Mouse (Mus musculus): Measurements from ENCODE around the gene Sftpd. TPM values are rescaled to one million over a fixed set of nuclear protein-coding genes. Genes with fewer than 3 reads are reported as not detected.

The Sftpd gene
- not detected for total RNA-seq (2021)
- long read RNA-seq, experiment 1: 0 reads
- long read RNA-seq, experiment 2: 0 reads

DNA sequence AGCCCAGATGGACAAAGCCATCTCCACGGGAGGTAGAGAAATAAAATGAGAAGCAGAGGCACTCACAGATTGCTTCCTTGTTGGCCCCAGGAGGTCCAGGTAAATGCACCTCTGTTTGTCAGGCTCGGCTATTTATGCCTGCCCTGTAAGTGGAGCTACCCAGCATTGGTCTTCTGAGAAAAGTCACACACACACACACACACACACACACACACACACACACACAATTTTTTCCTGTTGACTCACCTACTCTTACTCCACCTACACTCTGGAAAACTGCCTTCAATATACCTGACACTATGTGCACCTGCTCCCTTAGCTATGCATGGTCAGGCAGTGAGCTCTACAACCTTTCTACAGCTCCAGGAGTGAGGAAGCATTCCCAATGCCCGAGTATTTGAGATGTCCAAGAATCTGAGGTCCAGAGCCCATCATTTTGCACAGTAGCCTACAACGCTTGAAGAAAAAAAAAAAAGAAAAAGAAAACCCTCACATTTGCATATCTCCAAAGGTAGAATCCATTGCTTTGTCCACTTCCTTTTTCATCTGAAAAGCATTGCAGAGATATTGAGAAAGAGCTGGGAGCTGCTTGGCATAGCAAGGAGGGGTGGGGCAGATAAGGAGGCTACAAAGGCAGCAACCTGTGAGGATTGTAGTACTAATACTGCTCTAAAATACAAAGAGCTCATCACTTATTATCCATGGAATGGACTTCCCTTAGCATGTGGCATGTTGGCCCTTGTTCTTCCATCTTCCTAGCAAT, at the start of gene Sftpd:
TSS of gene Sftpd (minus strand) at position 91 of the 763 bp plus-strand sequence.
- intact Hi-C loops (cut with DNase I): no loop called here
- no peak for DNase-seq (ENCODE audit: low spot score in 2 of 2)

DNA sequence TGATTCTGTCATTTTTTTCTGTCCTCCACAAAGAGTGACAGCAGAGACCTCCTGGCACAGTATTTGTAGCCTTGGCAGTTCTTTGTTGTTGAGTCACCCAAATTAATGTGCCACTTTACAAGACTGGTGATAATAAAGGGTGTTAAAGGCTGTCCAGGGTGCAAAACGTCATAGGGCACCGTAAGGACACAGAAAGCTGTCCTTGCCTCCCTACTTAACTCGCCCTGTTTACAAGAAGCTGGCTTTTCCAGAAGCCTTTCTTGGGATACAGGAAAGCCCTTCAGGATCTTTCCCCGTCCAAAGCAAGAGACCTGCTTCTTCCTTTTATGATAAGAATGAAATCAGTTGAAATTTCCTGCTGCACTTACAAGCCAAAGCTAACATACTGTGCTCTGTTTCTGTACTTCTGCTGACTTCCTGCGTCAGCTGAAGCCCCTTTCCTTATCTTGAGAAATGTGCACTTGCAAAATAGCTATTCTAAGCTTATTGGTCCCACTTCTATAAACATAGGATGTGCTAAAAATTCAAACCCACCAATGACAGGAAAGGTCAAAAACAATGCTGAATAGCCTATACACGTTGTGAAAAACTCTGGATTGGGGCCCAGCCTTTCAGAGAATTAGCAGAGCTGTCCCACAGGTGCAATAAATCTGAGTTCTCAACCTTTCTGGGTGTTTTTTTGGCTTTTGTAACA, 13.2 kb upstream of the Sftpd start:
- no peak for DNase-seq (ENCODE audit: low spot score in 2 of 2)

DNA sequence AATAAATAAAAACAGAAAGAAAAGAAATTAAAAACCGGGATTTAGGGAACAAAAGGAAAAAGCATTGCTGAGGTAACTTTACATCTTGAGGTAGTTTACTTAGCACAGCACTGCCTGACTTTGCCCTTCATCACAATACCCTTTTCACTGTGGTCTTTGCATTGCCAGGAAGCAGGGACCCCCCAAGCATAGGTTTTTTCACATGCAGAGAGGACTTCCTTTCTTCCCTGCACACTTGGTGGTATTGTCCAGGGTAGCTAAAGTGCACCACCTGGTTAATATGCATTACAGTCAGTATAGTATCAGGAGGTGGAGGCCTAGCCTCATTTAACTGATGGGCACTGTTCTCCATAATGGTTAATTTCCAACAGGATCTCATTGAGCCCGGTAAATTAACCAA, 4.5 kb upstream of the Sftpd start:
- intact Hi-C loops (cut with DNase I): no loop called here

More for the DNA sequence above, 13.2 kb upstream of the Sftpd start:
- intact Hi-C loops (cut with DNase I): no loop called here

DNA sequence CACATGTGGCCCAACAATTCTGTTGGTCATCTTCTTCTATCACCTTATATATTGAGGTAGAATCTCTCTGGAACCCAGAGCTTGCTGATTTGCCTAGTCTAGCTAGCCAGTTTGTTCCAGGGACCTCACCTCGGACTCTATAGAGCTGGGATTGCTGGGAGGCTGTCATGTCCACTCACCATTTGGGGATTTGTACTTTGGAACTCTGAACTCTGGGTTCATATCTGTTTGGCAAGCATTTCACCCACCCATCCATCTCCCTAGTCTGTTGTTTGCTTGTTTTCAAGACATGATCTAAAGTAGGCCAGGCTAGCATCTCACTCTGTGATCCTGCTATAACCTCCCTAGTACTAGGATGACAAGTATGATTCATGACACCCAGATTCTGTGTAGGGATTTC, 10.1 kb downstream of the Sftpd start:
- intact Hi-C loops (cut with DNase I): no loop called here
- no peak for DNase-seq (ENCODE audit: low spot score in 2 of 2)

More for the DNA sequence above, 4.5 kb upstream of the Sftpd start:
- DNase-seq (ENCODE audit: low spot score in 2 of 2): no peak

DNA sequence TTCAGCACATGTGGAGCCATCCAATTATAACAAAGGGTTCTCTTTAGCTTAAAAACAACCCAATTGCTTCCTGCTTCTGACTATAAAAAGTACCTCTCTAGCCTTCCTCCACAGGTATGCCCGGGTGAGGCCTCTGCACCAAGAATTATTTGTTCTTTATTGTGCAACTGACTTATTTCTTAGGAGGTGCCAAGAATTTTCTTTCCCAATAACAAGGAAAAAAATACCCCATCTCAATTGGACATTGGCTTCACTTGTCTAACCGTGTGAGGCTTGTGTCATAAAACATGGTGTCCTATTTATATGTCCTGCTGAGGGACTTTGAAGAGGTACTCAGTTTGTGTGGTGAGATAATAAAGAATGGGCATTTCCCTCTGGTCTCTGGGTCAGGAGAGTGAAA, 14.4 kb downstream of the Sftpd start:
- DNase-seq (ENCODE audit: low spot score in 2 of 2): no peak
- intact Hi-C loops (cut with DNase I): no loop called here

DNA sequence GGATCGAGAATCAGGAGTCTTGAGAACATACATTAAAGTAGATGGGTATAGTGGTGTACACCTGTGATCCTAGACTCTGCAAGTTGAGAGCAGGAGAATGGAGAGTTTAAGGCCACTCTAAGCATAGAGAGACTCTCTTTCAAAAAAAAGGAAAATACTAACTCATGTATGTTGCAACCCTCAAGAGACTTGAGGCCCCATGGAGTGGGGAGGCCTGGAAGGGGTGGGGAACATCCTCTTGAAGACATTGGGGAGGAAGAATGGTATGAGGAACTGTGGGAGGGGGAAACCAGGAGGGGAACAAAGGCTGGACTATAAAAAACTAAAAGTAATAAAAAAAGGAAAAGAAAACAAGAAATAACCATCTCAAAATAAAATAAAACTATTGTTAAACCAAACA, 16.4 kb downstream of the Sftpd start:
- intact Hi-C loops (cut with DNase I): no loop called here
- no peak for DNase-seq (ENCODE audit: low spot score in 2 of 2)

DNA sequence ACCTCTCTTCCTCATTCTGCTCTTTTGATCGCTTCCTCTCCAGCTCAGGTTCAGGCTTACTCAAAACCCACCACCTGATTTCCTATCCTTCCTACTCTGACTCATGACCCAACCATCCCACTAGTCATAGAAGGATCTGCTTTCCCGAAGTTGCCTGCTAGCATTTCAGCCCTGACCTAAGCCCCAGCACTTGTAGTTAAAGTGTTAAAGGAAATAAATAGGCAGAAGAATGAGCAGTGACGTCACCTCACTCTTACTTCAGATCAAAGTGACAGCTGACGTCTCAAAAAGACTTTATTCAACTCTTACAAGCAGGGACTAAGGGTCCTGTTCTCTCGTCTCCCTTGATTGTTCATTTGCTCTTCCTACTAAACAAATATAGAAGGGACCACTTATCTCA, 17.7 kb downstream of the Sftpd start:
- DNase-seq (ENCODE audit: low spot score in 2 of 2): no peak
- intact Hi-C loops (cut with DNase I): no loop called here

DNA sequence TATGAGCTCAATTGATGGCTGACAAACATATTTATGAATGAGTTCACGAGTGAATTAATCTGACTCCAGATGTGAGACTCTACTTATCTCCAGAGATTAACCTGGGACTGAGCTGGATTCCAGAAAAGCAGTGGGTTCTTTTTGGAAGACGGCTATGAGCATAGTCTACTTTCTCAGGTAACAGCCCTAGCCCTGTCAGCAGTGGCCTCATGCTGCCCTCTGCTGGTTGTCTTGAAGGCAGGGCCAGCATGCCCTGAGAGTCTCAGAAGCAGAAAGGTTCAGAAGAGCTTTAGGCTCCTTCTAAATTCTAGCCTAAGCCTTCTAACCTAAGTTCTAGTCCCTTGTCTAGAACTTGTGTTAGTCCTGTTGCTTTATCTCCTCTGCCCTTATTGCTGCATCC, 22.3 kb downstream of the Sftpd start:
- intact Hi-C loops (cut with DNase I): no loop called here
- peak; percentile 5 to 8 for DNase-seq (ENCODE audit: low spot score in 2 of 2)

DNA sequence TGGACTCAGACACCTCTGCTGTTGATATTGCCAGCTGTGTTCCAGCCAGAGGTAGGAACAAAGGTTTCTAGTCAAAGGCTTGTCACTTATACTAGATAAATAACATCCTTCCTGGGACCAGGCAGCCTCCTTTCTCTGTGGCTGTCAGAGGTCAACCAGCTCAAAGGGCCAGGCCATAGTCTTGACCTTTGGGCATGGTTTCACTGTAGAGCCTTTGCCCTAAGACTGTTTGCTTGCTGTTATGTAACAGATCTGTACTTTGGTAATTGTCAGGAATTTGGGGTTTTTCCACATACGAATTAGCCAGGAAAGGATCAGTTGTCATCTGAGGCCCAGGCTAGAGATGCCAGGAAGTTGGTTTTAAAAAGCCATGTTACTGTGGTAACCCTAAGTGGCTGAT, 24.2 kb downstream of the Sftpd start:
- intact Hi-C loops (cut with DNase I): no loop called here
- no peak for DNase-seq (ENCODE audit: low spot score in 2 of 2)

DNA sequence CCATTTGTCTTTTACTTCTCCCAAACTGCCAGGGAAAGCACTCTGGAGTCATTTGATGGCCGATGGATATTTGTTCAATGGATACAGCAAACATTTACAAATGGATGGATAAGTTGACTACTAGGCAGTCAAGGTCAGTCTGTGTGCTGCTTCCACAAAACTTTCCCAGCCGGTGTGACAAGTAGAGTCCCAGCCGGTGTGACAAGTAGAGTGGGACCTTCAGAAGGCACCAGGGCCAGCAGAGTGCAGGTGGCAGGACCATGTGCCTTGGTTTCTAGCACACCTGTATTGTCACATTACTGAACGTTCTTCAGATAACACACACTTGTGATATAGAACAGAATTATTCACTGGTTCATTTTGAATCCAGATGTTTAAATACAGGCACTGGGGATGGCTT, 24.9 kb downstream of the Sftpd start:
- DNase-seq (ENCODE audit: low spot score in 2 of 2): no peak
- intact Hi-C loops (cut with DNase I): no loop called here

DNA sequence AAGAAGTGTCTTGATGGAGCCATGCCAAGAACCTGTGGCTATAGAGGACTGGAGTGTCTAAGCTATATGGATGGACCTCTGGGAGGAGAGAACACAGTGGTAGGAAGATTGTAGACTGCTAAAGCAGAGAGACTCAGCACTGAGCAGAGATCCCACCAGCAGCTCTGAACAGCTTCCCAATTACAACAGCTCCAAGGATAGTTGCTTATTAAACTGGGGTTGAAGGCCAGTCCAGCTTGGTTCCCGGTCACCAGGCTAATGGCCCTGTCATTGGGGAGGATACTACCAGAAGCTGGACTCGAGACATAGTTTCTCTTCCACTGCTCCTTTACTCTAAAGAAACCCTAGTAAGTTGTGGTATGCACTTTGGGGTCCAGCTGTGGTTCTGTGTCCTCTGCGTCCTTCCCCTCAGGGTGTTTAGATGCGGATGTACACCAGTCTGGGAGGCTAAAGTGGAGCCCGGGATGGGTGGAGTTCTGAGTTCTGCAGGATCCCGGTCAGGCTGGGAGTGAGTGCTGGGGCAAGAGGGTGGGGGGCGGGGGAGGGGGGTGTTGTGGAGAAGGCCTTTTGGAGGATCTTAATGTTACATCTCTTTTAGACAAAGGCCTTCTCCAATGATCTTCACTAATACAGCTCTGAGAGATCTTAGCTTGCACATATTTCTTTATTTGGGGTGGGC, 33.6 kb downstream of the Sftpd start, which contains the start of gene Mbl1:
TSS of gene Mbl1 (plus strand) at position 239 of the 679 bp plus-strand sequence.
- intact Hi-C loops (cut with DNase I): no loop called here
- no peak for DNase-seq (ENCODE audit: low spot score in 2 of 2)

DNA sequence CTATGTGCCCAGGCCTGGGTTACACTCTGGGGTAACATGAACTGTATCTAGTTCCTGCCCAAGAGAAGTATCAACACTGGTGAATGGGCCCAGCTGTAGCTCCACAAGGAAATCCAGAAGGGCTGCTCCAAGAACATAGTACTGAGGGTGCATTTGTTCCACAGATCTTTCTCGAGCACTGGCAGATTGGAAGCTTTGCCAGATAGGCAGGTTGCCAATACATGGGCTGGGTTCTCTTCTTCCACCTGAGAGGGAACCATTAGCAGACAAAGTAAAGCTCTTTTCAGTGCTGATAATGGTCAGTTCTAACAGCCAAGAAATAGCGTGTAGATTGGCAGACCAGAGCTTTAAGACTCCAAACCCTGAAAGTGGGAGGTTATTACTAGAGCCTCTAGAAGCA, 37.6 kb downstream of the Sftpd start:
- no peak for DNase-seq (ENCODE audit: low spot score in 2 of 2)
- intact Hi-C loops (cut with DNase I): no loop called here

DNA sequence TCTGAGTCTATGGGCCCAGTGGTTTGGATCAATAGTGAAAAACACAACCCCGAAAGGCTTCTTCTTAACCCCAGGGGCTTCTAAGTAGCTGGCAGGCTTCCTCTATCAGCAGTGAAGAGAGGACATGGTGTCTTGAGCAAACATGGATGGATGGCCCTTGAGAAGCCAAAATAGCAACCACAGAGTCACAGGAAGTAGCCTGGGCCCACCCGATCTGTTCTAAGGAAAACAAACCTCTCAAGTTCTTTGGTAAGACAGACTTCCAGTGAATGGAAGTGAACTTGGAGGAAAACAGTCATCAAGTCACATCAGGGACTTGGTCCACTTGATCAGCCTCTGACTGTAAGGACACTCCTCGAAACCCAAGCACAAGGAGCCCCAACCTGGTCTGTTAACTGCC, 38.0 kb downstream of the Sftpd start:
- intact Hi-C loops (cut with DNase I): no loop called here
- no peak for DNase-seq (ENCODE audit: low spot score in 2 of 2)

DNA sequence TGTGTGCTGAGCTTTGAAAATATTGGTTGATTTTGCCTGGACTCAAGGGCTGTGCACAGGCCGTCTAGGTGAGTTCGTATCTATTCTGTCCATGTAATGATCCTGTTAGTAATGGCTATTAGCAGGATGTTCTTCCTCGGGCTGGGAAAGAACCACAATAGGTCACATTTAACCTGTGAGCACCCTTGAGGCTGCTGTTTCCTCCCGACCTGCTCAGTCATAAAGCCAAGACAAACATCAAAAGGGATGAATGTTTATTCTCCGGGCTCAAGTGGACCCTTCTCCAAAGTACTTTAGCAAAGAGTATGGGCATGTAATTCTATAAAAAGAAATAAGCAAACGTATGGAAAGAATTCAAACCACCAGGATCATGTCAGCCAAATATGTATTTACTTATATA, 38.9 kb downstream of the Sftpd start:
- intact Hi-C loops (cut with DNase I): no loop called here
- DNase-seq (ENCODE audit: low spot score in 2 of 2): no peak

DNA sequence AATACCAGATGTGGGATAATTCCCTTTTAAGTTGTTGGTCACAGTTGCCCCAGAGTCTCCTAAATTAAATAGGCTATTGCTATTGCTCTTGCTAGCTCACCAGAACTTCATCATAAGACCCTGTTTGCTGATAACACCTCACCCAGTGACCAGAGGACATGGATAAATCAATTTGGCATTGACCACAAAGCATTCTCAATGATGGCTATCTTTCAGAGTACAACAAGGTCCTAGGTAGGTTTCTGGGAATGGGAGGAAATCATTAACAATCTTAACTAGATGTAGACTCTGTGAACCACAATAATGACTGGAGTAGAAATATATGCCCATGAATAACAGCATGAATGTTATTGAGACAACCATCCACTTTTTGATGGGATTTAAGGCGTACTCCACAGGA, 44.3 kb downstream of the Sftpd start:
- intact Hi-C loops (cut with DNase I): no loop called here
- DNase-seq (ENCODE audit: low spot score in 2 of 2): no peak

DNA sequence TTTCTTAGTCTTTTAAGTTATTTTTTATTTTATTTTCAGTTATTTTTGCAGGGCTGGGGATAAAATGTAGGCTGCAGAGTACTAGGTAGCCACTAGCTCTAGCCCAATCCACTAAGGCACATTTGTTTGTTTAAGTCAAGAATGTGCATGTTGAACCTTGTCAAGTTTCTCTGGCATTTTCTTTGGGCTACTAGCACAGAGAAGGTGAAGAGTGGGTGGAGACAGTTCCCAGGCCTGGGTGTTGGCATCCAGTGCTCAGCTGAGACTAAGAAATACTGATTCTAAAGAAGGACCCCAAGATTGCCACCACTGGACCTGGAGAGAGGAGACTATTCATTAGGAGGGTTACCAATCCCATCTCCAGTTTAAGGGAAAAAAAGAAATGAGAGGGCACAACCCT, 47.9 kb downstream of the Sftpd start:
- no peak for DNase-seq (ENCODE audit: low spot score in 2 of 2)
- intact Hi-C loops (cut with DNase I): no loop called here

DNA sequence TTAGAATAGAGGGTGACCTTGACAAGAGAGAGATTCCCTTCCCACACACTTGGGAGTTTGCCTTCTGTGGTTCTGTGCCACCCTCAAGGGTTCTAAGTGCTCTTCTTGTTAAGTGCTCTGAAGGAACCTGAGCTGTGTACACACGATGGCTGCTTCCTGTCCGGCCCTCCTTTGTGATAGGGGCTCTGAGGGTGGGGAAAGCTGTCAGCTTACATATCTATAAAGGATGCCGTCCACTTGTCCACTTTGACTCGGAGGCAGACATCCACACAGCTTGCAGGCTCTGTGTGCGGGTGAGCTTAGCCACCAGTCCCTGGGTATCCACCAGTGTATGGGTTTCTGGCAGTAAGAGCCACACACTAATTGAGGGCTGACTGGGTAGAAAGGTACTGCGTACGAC, 53.4 kb downstream of the Sftpd start, which contains the start of gene Sftpa1:
TSS of gene Sftpa1 (plus strand) at position 243 of the 400 bp plus-strand sequence.
- intact Hi-C loops (cut with DNase I): no loop called here
- no peak for DNase-seq (ENCODE audit: low spot score in 2 of 2)

DNA sequence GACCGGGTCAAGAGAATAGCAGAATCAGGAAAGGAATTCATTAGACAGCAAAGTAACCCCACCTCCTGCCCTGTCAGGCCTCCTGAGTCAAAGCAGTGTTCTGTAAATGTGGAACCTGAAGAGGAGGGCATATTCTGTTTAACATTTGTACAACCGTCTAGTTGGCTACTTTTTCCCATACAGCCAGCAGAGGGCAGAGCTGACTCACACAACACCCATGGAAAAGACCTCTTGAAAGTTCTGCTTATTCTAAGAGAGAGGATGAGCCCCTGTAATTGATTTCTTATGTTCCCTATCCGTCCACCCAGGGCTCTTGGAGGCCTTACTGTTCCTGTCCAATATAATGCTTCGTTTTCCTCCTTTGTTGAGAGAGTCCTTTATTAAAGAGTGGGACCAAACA, 57.0 kb downstream of the Sftpd start:
- DNase-seq (ENCODE audit: low spot score in 2 of 2): peak; percentile 41 to 52
- intact Hi-C loops (cut with DNase I): no loop called here

DNA sequence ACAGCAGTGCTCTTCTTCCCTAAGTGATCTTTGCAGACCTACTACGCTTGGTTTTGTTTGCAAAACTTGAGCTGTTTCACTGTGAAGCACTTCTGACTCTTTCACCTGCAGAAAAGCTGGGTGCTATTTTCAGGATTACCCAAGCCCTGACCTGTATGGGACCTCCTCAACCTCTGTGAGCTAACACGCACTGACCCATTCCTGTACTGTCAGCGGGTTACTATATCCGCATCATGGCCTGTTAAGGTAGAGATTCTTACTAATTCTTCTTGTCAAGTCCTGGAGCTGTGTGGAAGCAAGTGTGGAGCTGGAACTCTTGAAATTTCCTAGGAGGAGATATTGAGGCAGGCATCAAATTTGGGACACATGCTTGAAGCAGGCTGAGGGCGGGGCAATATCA, 60.3 kb downstream of the Sftpd start:
- no peak for DNase-seq (ENCODE audit: low spot score in 2 of 2)
- intact Hi-C loops (cut with DNase I): no loop called here

Measured in left cerebral cortex, postnatal 14 days (tissue).